Mouse (Mus musculus): ENCODE measurements around the gene Mtfr1l.

The Mtfr1l gene

GRCm38 (mm10) chr4:134534932-134535786 is at the start of gene Mtfr1l:
TSS of gene Mtfr1l (minus strand) at chr4:134535387.
- WGBS, result under 1% methylated on average over 68 of the region's 71 CpGs

GRCm38 (mm10) chr4:134583513-134583912 is 48.3 kb upstream of the Mtfr1l start:
- 68% methylated on average over 3 of the region's 3 CpGs for WGBS

GRCm38 (mm10) chr4:134581365-134581764 is 46.2 kb upstream of the Mtfr1l start:
- WGBS, result 70% methylated on average over 8 of the region's 8 CpGs

DNA sequence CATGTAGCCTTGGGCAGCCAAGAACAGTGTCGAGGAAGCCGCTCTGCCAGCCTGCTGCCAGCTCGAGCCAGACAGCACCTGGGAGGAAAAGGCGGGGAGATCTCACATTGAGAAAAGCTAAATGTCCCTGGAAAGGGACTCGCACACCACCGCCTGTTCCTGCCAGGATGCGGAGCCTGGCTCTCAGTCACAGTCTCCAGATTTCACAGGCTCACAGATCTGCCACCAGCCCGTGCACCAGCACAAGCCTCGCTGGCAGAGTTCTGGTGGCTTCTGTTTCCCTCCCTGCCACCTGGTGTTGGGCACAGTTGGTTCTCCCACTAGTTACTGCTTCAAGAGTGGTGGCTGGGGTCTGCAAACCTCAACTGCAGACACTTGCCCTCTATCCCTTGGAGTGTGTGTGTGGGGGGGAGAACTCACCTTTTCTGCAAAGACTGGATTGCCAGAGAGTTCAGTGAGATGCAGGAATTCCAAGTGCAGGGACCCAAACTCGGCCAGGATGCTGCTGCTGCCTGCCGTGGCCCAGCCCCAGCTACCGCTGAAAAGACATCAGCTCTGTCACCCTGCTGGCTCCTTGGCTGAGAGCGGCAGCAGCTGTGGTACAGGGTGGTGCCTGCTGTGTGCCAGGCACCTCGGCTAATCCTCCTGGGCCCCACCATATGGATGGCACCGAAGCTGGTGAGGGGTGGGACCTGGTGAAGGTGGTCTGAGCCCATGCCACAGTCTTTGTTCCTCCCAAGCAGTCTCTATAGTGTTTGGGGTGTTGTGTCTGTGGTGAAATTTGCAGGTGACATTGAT is 45.4 kb upstream of the Mtfr1l start:
- 46% methylated on average over 15 of the region's 15 CpGs for WGBS

GRCm38 (mm10) chr4:134579620-134580019 is 44.4 kb upstream of the Mtfr1l start:
- WGBS, result 48% methylated on average over 5 of the region's 5 CpGs

GRCm38 (mm10) chr4:134579212-134579611 is 44.0 kb upstream of the Mtfr1l start:
- 35% methylated on average over 11 of the region's 11 CpGs for WGBS

- 62% methylated on average over 5 of the region's 5 CpGs for WGBS
Observed at GRCm38 (mm10) chr4:134578407-134578806, 43.2 kb upstream of the Mtfr1l start.

- 91% methylated on average over 2 of the region's 2 CpGs for WGBS
Observed at GRCm38 (mm10) chr4:134577281-134577680, 42.1 kb upstream of the Mtfr1l start.

- 88% methylated on average over 11 of the region's 11 CpGs for WGBS
Observed at GRCm38 (mm10) chr4:134575486-134575885, 40.3 kb upstream of the Mtfr1l start.

DNA sequence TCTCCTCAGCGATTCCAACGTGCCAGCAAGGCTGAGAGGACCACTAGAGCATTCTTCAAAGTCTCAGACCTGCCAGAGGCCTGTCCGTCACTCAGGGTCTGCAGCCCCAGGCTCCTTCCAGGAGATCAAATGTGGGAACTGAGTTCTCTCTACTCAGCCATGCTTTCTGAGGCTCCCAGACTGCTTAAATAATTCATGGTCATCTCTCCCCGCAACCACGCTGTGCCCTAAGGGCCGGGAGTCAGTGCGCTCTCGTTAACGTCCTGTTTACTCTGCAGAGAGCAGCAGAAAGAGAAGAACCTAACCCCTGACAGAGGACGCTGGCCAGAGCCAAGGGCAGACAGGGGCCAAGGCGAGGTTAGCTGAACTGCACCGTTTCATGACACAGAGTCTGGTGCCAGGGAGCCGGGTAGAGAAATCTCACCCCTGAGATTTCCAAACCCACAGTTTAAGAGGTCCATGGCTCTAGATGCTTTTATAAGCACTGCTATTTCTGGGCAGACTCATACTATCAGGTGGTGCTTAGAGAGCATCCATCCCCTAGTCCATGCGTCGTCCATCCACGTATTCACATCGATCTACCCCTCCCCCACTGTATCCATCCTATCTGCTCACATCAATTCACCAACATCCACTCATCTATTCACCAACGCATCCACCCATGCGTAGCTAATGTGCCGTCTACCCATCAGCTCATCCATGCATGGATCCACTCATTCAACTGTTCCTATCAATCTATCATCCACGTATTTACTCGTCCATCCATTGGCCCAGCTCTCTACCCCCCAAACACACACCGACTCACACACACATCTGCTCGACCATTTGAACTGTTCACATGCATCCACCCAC is 37.5 kb upstream of the Mtfr1l start:
- WGBS, result 91% methylated on average over 24 of the region's 24 CpGs

GRCm38 (mm10) chr4:134570704-134571451 is 35.7 kb upstream of the Mtfr1l start:
- 81% methylated on average over 14 of the region's 14 CpGs for WGBS

- 94% methylated on average over 8 of the region's 8 CpGs for WGBS
Observed at GRCm38 (mm10) chr4:134569831-134570230, 34.6 kb upstream of the Mtfr1l start.

GRCm38 (mm10) chr4:134569205-134569604 is 34.0 kb upstream of the Mtfr1l start:
- WGBS, result 87% methylated on average over 6 of the region's 6 CpGs

GRCm38 (mm10) chr4:134567377-134568226 is 32.4 kb upstream of the Mtfr1l start:
- 63% methylated on average over 19 of the region's 19 CpGs for WGBS

DNA sequence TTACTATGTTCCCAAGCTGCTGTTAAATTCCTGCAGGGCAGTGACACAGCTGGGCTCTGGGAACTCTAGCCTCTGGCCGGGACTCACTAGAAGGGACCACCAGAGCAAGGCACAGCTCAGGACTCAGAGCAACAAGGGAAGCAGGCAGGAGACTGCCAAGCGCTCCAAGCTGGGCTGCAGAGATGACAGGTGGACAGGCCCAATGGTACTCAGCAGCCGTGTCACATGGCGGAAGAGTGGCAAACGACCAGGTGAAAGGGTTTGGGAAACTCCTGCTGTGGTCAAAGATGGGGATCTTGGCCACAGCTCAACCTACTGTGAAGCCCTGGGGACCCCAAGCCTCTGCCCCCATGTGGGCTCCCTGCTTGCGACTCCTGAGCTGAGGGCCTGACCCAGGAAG is 28.9 kb upstream of the Mtfr1l start:
- WGBS, result 93% methylated on average over 6 of the region's 6 CpGs

GRCm38 (mm10) chr4:134563624-134564023 is 28.4 kb upstream of the Mtfr1l start:
- WGBS, result 95% methylated on average over 16 of the region's 16 CpGs

- 87% methylated on average over 2 of the region's 2 CpGs for WGBS
Observed at GRCm38 (mm10) chr4:134562014-134562413, 26.8 kb upstream of the Mtfr1l start.

DNA sequence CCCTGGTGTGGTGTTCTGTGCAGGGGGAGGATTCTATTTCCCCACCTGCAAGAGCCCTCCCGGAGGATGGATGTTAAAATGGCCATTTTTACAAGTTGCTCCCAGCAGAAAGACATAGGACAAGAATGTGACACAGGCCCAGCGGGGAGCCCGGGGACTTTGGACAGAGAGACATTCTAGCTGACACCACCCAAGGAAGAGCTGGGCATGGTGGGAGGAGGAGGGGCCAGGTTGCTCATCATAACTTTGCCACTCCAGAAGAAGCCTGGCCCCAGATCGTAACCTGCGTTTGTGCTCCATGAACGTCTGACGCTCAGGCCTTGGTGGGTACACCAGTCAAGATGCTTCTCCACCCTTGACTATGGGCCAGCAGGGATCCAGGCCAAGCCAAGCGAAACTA is 25.5 kb upstream of the Mtfr1l start:
- 84% methylated on average over 8 of the region's 8 CpGs for WGBS

DNA sequence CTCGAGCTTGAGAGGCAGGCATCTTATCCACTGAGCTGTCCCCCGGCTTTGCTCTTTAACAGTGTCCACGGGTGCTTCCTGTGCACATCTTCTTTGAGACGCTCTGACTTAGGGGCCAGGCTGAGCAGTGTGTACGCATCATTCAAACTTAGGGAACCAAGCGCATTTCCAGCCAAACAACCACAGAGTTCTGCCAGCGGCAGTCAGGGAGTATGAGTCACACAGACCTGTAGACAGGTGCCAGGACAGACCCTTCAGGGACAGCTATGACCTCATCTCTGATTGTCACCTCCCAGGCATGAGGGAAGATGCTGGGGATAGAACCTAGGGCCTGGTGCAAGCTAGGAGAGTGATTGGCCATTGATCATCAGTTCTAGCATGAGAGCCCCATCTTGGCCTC is 24.0 kb upstream of the Mtfr1l start:
- 86% methylated on average over 7 of the region's 7 CpGs for WGBS

GRCm38 (mm10) chr4:134558570-134559113 is 23.5 kb upstream of the Mtfr1l start:
- WGBS, result 66% methylated on average over 9 of the region's 9 CpGs

Data from cerebral cortex, adult 2 months (tissue).